Mouse (Mus musculus) cerebellum, postnatal 4 days (tissue): ENCODE results near the gene Zfp866.

Experiments used
- DNase-seq, 2 experiments: peaks; one replicate each; pipeline ENCODE4 v3.0.0; 2022; ENCODE audit warnings: low spot score in 2 of 2, mixed read lengths in 1 of 2

Zfp866 gene

GRCm38 (mm10) chr8:69790773-69791367, at the start of gene Zfp866, which contains the start of gene Atp13a1:
TSS of gene Zfp866 (minus strand) at chr8:69791178.
TSS of gene Atp13a1 (plus strand) at chr8:69791163.
- peak; percentile 70 to 84 for DNase-seq

- DNase-seq = no peak
These were observed 46.2 kb upstream of the Zfp866 start for GRCm38 (mm10) chr8:69837057-69837682.

GRCm38 (mm10) chr8:69832298-69832853, 41.4 kb upstream of the Zfp866 start, which contains the start of gene Pbx4:
TSS of gene Pbx4 (plus strand) at chr8:69832491.
- DNase-seq = peak; percentile 70 to 88

GRCm38 (mm10) chr8:69826371-69826770, 35.4 kb upstream of the Zfp866 start:
- DNase-seq = no peak

GRCm38 (mm10) chr8:69822386-69823191, 31.6 kb upstream of the Zfp866 start, which contains the start of gene Lpar2:
TSS of gene Lpar2 (plus strand) at chr8:69822429.
- peak in 1 of 2 experiments; percentile 50 for DNase-seq

- DNase-seq = peak in 1 of 2 experiments; percentile 44
These were observed 31.0 kb upstream of the Zfp866 start for GRCm38 (mm10) chr8:69821971-69822385.

GRCm38 (mm10) chr8:69820466-69820865, 29.5 kb upstream of the Zfp866 start:
- DNase-seq = no peak

GRCm38 (mm10) chr8:69815396-69815795, 24.4 kb upstream of the Zfp866 start:
- no peak for DNase-seq

GRCm38 (mm10) chr8:69814881-69815280, 23.9 kb upstream of the Zfp866 start:
- no peak for DNase-seq

- no peak for DNase-seq
These were observed 18.8 kb upstream of the Zfp866 start for GRCm38 (mm10) chr8:69809820-69810219.

GRCm38 (mm10) chr8:69808864-69809403, 18.0 kb upstream of the Zfp866 start:
- DNase-seq = peak in 1 of 2 experiments; percentile 32

- peak; percentile 30 to 54 for DNase-seq
These were observed 17.3 kb upstream of the Zfp866 start, which contains the start of gene Gmip for GRCm38 (mm10) chr8:69808094-69808863. TSS of gene Gmip (plus strand) at chr8:69808679.

GRCm38 (mm10) chr8:69807236-69807635, 16.3 kb upstream of the Zfp866 start:
- peak in 1 of 2 experiments; percentile 17 for DNase-seq

GRCm38 (mm10) chr8:69805491-69805890, 14.5 kb upstream of the Zfp866 start:
- peak in 1 of 2 experiments; percentile 19 for DNase-seq

- DNase-seq = peak in 1 of 2 experiments; percentile 16
These were observed 14.1 kb upstream of the Zfp866 start for GRCm38 (mm10) chr8:69805086-69805485.

GRCm38 (mm10) chr8:69804537-69804936, 13.6 kb upstream of the Zfp866 start:
- DNase-seq = peak in 1 of 2 experiments; percentile 2

GRCm38 (mm10) chr8:69803366-69803765, 12.4 kb upstream of the Zfp866 start:
- DNase-seq = peak in 1 of 2 experiments; percentile 15

- DNase-seq = peak in 1 of 2 experiments; percentile 6
These were observed 11.2 kb upstream of the Zfp866 start for GRCm38 (mm10) chr8:69802216-69802615.

GRCm38 (mm10) chr8:69801796-69802195, 10.8 kb upstream of the Zfp866 start:
- DNase-seq = peak in 1 of 2 experiments; percentile 9

- DNase-seq = no peak
These were observed 9.0 kb upstream of the Zfp866 start for GRCm38 (mm10) chr8:69799946-69800345.

GRCm38 (mm10) chr8:69799261-69799660, 8.3 kb upstream of the Zfp866 start:
- DNase-seq = no peak
